13 mouse cellular contexts compared by ENCODE assay signal in genomic region chr2:163689771-163690170, GRCm38 (mm10). TPM values are rescaled to one million over a fixed set of nuclear protein-coding genes. Genes with fewer than 3 reads are reported as not detected.
DNase-seq lines count a peak whose midpoint lies in the region; ATAC-seq and TF ChIP-seq lines count a peak whose summit lies in the region.
"Had no signal": no experiment of that assay in that cellular context is flagged by ENCODE, and none has a peak within 500 bp of the region (broad histone marks: within the 10 kb centered on the region; RNA-seq: fewer than 3 reads in every experiment).

No protein-coding gene starts in this region.

- peak; percentile 73 for TF ChIP-seq EP300 in liver, postnatal 0 days (IDR thresholded peaks at IDR 0.05; ENCODE audit: low read depth)

- WGBS in hindbrain, embryonic 12.5 days = 87% methylated on average over 3 of the region's 3 CpGs
- WGBS in hindbrain, embryonic 11.5 days = 87% methylated on average over 3 of the region's 3 CpGs
- WGBS in hindbrain, embryonic 13.5 days = 87% methylated on average over 3 of the region's 3 CpGs
- 52% methylated on average over 3 of the region's 3 CpGs for WGBS in liver, postnatal 0 days (ENCODE audit: insufficient replicate concordance)

- peak overlapping the region; percentile 31; the same call in 1 of the 2 replicates for H3K27ac ChIP-seq in gastrocnemius, adult 2 months
- peak overlapping the region; percentile 4; the same call in 1 of the 2 replicates for H3K27ac ChIP-seq in hindbrain, embryonic 12.5 days
- H3K27ac ChIP-seq in hindbrain, embryonic 11.5 days (ENCODE audit: low read depth, low read length) = no peak overlapping the region
- 0 out of 2 replicates have a peak overlapping the region, but pooled peaks have one; percentile 19 for H3K27ac ChIP-seq in hindbrain, embryonic 13.5 days
- H3K27ac ChIP-seq in liver, postnatal 0 days (ENCODE audit: low read depth) = no peak overlapping the region
- H3K27ac ChIP-seq: embryonic facial prominence, embryonic 15.5 days had no signal

- no peaks in the 10 kb centered on the region for H3K27me3 ChIP-seq in hindbrain, embryonic 12.5 days
- H3K27me3 ChIP-seq in hindbrain, embryonic 11.5 days (ENCODE audit: control insufficient read depth, insufficient read depth, low read length) = no peaks in the 10 kb centered on the region
- H3K27me3 ChIP-seq in hindbrain, embryonic 13.5 days = no peaks in the 10 kb centered on the region
- no peaks in the 10 kb centered on the region for H3K27me3 ChIP-seq in liver, postnatal 0 days (ENCODE audit: insufficient read depth, low read length)
- H3K27me3 ChIP-seq: embryonic facial prominence, embryonic 15.5 days; megakaryocyte, embryonic 14.5 days had no signal

- ATAC-seq in hindbrain, embryonic 12.5 days (ENCODE audit: low FRiP score) = no peak
- no peak for ATAC-seq in hindbrain, embryonic 11.5 days (ENCODE audit: low FRiP score)
- no peak for ATAC-seq in hindbrain, embryonic 13.5 days (ENCODE audit: low FRiP score)
- no peak for ATAC-seq in liver, postnatal 0 days
- ATAC-seq: intestine, postnatal 0 days had no signal

- H3K36me3 ChIP-seq in hindbrain, embryonic 12.5 days = no peaks in the 10 kb centered on the region
- H3K36me3 ChIP-seq in hindbrain, embryonic 11.5 days (ENCODE audit: control insufficient read depth, insufficient read depth, low read length) = no peaks in the 10 kb centered on the region
- H3K36me3 ChIP-seq in hindbrain, embryonic 13.5 days = no peaks in the 10 kb centered on the region
- H3K36me3 ChIP-seq in liver, postnatal 0 days (replicated peaks; ENCODE audit: insufficient read depth, low read length) = 0 out of 2 replicates have a peak, but pooled peaks cover 4% of the 10 kb centered on the region
- H3K36me3 ChIP-seq: embryonic facial prominence, embryonic 15.5 days had no signal

- intact Hi-C loops in gastrocnemius, adult 2 months (cut with DNase I) = no loop called here
- intact Hi-C loops in gastrocnemius, postnatal 36 days (cut with DNase I) = loop anchor here (5.0 kb wide), 1 partner anchor 32 kb away; the partner anchor contains the start of gene Pkig

- H3K4me2 ChIP-seq in hindbrain, embryonic 12.5 days (replicated peaks) = no peak overlapping the region
- H3K4me2 ChIP-seq in hindbrain, embryonic 11.5 days (replicated peaks; ENCODE audit: low read depth, low read length) = no peak overlapping the region
- H3K4me2 ChIP-seq in hindbrain, embryonic 13.5 days = no peak overlapping the region
- no peak overlapping the region for H3K4me2 ChIP-seq in liver, postnatal 0 days (ENCODE audit: low read depth, low read length)
- H3K4me2 ChIP-seq: embryonic facial prominence, embryonic 15.5 days had no signal

- no peak for TF ChIP-seq CTCF in gastrocnemius, adult 2 months (IDR thresholded peaks at IDR 0.05)
- no peak for TF ChIP-seq CTCF in liver, postnatal 0 days (IDR thresholded peaks at IDR 0.05; ENCODE audit: low read depth)

- DNase-seq in gastrocnemius, adult 2 months = no peak
- DNase-seq in gastrocnemius, postnatal 36 days = no peak
- no peak for DNase-seq in hindbrain, embryonic 11.5 days (ENCODE audit: low spot score)
- DNase-seq in liver, postnatal 0 days = no peak
- DNase-seq in urinary bladder, postnatal 10 days (ENCODE audit: low spot score) = no peak
- no peak for DNase-seq in Muller cell, postnatal 12 days (ENCODE audit: inconsistent ontology term)
- DNase-seq: adrenal gland, postnatal 10 days; gastrocnemius, postnatal 14 days had no signal

- no peak overlapping the region for H3K9ac ChIP-seq in hindbrain, embryonic 12.5 days
- H3K9ac ChIP-seq in hindbrain, embryonic 11.5 days (ENCODE audit: low read depth, low read length) = no peak overlapping the region
- H3K9ac ChIP-seq in hindbrain, embryonic 13.5 days = peak overlapping the region; percentile 24; the same call in 1 of the 2 replicates
- no peak overlapping the region for H3K9ac ChIP-seq in liver, postnatal 0 days (replicated peaks)
- H3K9ac ChIP-seq: embryonic facial prominence, embryonic 15.5 days had no signal

- H3K9me3 ChIP-seq in hindbrain, embryonic 12.5 days (replicated peaks) = no peaks in the 10 kb centered on the region
- H3K9me3 ChIP-seq in hindbrain, embryonic 11.5 days (ENCODE audit: control insufficient read depth, low read length) = no peaks in the 10 kb centered on the region
- H3K9me3 ChIP-seq in hindbrain, embryonic 13.5 days = no peaks in the 10 kb centered on the region
- no peaks in the 10 kb centered on the region for H3K9me3 ChIP-seq in liver, postnatal 0 days (ENCODE audit: low read length)
- H3K9me3 ChIP-seq: embryonic facial prominence, embryonic 15.5 days; megakaryocyte, embryonic 14.5 days had no signal

- peaks cover 27% of the 10 kb centered on the region for H3K4me1 ChIP-seq in hindbrain, embryonic 12.5 days
- peaks cover 6% of the 10 kb centered on the region; the same call in 1 of the 2 replicates for H3K4me1 ChIP-seq in hindbrain, embryonic 11.5 days (replicated peaks; ENCODE audit: control insufficient read depth, insufficient read depth, low read length)
- H3K4me1 ChIP-seq in hindbrain, embryonic 13.5 days (replicated peaks) = peaks cover 43% of the 10 kb centered on the region
- H3K4me1 ChIP-seq in liver, postnatal 0 days (ENCODE audit: insufficient read depth) = peaks cover 58% of the 10 kb centered on the region

- no peak overlapping the region for H3K4me3 ChIP-seq in gastrocnemius, adult 2 months
- H3K4me3 ChIP-seq in hindbrain, embryonic 12.5 days = no peak overlapping the region
- H3K4me3 ChIP-seq in hindbrain, embryonic 11.5 days (ENCODE audit: low read depth, low read length) = no peak overlapping the region
- no peak overlapping the region for H3K4me3 ChIP-seq in hindbrain, embryonic 13.5 days
- H3K4me3 ChIP-seq in liver, postnatal 0 days (ENCODE audit: low read depth, low read length) = no peak overlapping the region
- H3K4me3 ChIP-seq: embryonic facial prominence, embryonic 15.5 days; megakaryocyte, embryonic 14.5 days had no signal

RNA-seq across cellular contexts. Expression of gene Pkig, which starts 31.6 kb away (rescaled TPM):
- total RNA-seq in gastrocnemius, adult 2 months (2021) = 100 to 1,000 TPM in 1 of 2 experiments, 10 to 100 TPM in 1; 93.9 to 125 TPM
- 10 to 100 TPM; 80.1 to 98.9 TPM for total RNA-seq in gastrocnemius, postnatal 36 days (2021)
- 109 and 113 TPM in 2 replicates for polyA plus RNA-seq in hindbrain, embryonic 12.5 days (2016; fragmentation: Nextera tagmentation; extraction: Ambion mirVana)
- polyA plus RNA-seq in hindbrain, embryonic 11.5 days (2014; fragmentation: Nextera tagmentation; extraction: Ambion mirVana) = 136 and 138 TPM in 2 replicates
- polyA plus RNA-seq in hindbrain, embryonic 13.5 days (2015; fragmentation: Nextera tagmentation; extraction: Ambion mirVana) = 110 and 119 TPM in 2 replicates
- polyA plus RNA-seq in liver, postnatal 0 days (2015; fragmentation: Nextera tagmentation; extraction: Ambion mirVana) = 84.9 and 85.0 TPM in 2 replicates

RNA-seq across cellular contexts. Expression of gene Serinc3, which starts 44.8 kb away (rescaled TPM):
- 100 to 1,000 TPM; 118 to 147 TPM for total RNA-seq in gastrocnemius, adult 2 months (2021)
- total RNA-seq in gastrocnemius, postnatal 36 days (2021) = 100 to 1,000 TPM; 101 to 136 TPM
- 36.2 and 38.4 TPM in 2 replicates for polyA plus RNA-seq in hindbrain, embryonic 12.5 days (2016; fragmentation: Nextera tagmentation; extraction: Ambion mirVana)
- 35.7 and 38.4 TPM in 2 replicates for polyA plus RNA-seq in hindbrain, embryonic 11.5 days (2014; fragmentation: Nextera tagmentation; extraction: Ambion mirVana)
- 37.5 and 38.7 TPM in 2 replicates for polyA plus RNA-seq in hindbrain, embryonic 13.5 days (2015; fragmentation: Nextera tagmentation; extraction: Ambion mirVana)
- polyA plus RNA-seq in liver, postnatal 0 days (2015; fragmentation: Nextera tagmentation; extraction: Ambion mirVana) = 79.9 and 92.7 TPM in 2 replicates

Comparison
In these comparisons a context has a peak if more than half of its experiments do, and no peak if none do; other contexts are left out.
1. H3K27ac ChIP-seq: peak in gastrocnemius, adult 2 months (single experiment), hindbrain, embryonic 12.5 days (single experiment) and hindbrain, embryonic 13.5 days (single experiment); none in hindbrain, embryonic 11.5 days (single experiment) and liver, postnatal 0 days (single experiment).